Mouse (Mus musculus): ENCODE measurements around the gene Kpna6.

Kpna6 gene

DNA sequence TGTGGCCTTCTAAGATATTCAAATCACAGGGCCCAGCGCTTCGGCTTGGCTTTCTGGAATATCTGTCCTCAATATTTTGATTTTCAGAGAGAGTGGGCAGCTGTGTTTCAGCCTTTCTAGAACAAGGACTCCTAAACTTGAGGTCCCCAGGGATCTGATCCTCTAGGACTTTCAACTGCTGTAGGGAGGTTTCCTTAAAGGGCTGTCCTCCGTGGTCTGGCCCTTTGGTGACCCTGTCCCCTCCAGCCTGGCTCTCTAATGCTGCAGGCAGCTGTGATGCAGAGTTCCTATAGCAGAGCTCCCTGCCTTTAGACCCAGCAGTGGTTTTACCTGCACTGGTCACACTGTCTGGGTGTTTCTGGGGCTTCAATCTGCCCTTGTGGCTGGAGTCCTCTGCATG, 55.9 kb downstream of the Kpna6 start:
- no peak for DNase-seq

GRCm38 (mm10) chr4:129615801-129616290, 56.7 kb downstream of the Kpna6 start:
- no peak for DNase-seq

- DNase-seq = peak; percentile 68
Measured at GRCm38 (mm10) chr4:129614093-129614492, 58.5 kb downstream of the Kpna6 start, which contains the start of gene Dcdc2b. Gene Dcdc2b (minus strand): TSS chr4:129614257.

GRCm38 (mm10) chr4:129610472-129610871, 62.1 kb downstream of the Kpna6 start:
- no peak for DNase-seq

GRCm38 (mm10) chr4:129610026-129610425, 62.5 kb downstream of the Kpna6 start:
- no peak for DNase-seq

DNA sequence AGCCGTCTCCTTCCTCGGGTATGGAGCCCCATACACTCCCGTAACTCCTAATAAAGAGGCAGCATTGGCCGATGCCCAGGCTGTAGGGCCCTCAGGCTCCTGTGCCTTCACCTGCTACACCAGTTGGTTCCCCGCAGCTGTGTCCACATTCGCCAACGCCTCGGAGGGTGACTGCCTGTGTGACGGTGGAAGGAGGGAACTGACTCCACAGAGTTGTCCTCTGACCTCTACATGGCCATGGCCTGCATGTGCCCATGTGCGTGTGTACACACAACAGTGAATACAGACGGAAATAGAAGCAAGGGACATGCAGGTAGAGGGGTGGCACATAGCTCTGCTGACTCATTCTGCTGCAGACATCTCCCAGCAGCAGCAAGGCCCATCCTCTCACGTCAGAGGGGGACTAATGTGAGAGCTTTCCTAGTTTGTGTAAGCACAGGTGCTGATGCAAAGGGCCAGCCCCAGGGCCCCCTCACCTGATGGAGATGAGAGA, 63.4 kb downstream of the Kpna6 start:
- DNase-seq = no peak

DNA sequence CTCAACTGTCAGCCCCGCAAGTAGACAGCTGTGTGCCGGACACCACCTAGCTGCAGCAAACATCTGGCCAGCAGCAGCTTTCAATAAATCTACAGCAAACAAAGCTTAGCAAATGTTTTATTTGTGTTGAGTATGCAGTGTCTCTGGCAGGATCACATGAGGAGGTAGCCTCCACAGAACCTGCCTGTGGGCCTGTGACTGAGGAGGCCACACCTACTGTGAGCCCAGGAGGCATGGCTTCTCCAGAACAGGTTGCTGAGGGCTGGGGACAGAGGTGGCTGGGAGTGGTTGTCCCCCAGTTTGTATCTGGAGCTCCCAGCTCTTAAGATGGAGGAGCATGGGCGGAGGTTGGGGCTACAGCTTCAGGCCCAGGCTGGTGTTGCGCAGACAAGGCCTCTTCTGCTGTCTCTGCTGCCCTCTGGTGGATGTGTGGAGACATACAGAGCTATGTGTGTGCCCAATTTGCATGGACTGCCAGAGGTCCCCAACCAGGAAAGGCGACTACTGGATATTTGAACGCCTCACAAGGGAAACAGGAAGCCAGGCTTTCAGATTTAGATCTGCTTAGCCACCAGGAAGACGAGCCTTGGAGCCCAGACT, 64.0 kb downstream of the Kpna6 start:
- peak; percentile 88 for DNase-seq

GRCm38 (mm10) chr4:129600233-129601158, 72.1 kb downstream of the Kpna6 start, which contains the start of the genes Eif3i and Tmem234:
Gene Eif3i (minus strand): TSS chr4:129600648.
Gene Tmem234 (plus strand): TSS chr4:129600668.
- peak; percentile 85 for DNase-seq

All from lung, postnatal 14 days (tissue).